Mouse (Mus musculus) T-helper 17 cell (primary cell): ENCODE results near the gene Ctsl.

ENCODE experiments used
- in situ Hi-C, 2 experiments: fragments of 300-600 bp; cut with MboI, MseI; formaldehyde crosslinking; loops; 1 replicate in 1 of 2; 2 replicates in 1 of 2; pipeline ENCODE4 v1.15.1; 2025; ENCODE audit warnings: high pct_unique_total_duplicates in 2 of 2

The Ctsl gene

GRCm38 (mm10) chr13:64376472-64376871 lies 5.8 kb upstream of the Ctsl start:
- in situ Hi-C loops = no loop called here

- in situ Hi-C loops = no loop called here
Measured at GRCm38 (mm10) chr13:64375160-64375559, 4.5 kb upstream of the Ctsl start.

- in situ Hi-C loops = no loop called here
Measured at GRCm38 (mm10) chr13:64373695-64374094, 3.0 kb upstream of the Ctsl start.

GRCm38 (mm10) chr13:64369805-64370172 lies 901 bp downstream of the Ctsl start:
- in situ Hi-C loops = loop anchor here (5.0 to 10.0 kb wide), 2 partner anchors 47 to 65 kb away; partner anchors contain the start of gene Cdk20 (in 1 of the 2)

- in situ Hi-C loops = loop anchor here (5.0 to 10.0 kb wide), 2 partner anchors 46 to 66 kb away; partner anchors contain the start of gene Cdk20 (in 1 of the 2)
Measured at GRCm38 (mm10) chr13:64368596-64368995, 2.1 kb downstream of the Ctsl start.

- in situ Hi-C loops = loop anchor here (5.0 to 10.0 kb wide), 2 partner anchors 45 to 67 kb away; partner anchors contain the start of gene Cdk20 (in 1 of the 2)
Measured at GRCm38 (mm10) chr13:64367615-64368014, 3.1 kb downstream of the Ctsl start.

- in situ Hi-C loops = loop anchor here (5.0 to 10.0 kb wide), 2 partner anchors 43 to 69 kb away; partner anchors contain the start of gene Cdk20 (in 1 of the 2)
Measured at GRCm38 (mm10) chr13:64365326-64365725, 5.4 kb downstream of the Ctsl start.

- in situ Hi-C loops = loop anchor here in 1 of 2 experiments (5.0 to 10.0 kb wide), 2 partner anchors 47 to 71 kb away; partner anchors contain the start of gene Cdk20
Measured at GRCm38 (mm10) chr13:64364258-64364657, 6.4 kb downstream of the Ctsl start.

GRCm38 (mm10) chr13:64362139-64362538 lies 8.6 kb downstream of the Ctsl start:
- in situ Hi-C loops = loop anchor here in 1 of 2 experiments (5.0 to 10.0 kb wide), 2 partner anchors 45 to 73 kb away; partner anchors contain the start of gene Cdk20

- in situ Hi-C loops = loop anchor here in 1 of 2 experiments (5.0 to 10.0 kb wide), 2 partner anchors 44 to 74 kb away; partner anchors contain the start of gene Cdk20
Measured at GRCm38 (mm10) chr13:64361020-64361419, 9.7 kb downstream of the Ctsl start.

- in situ Hi-C loops = loop anchor here (5.0 to 10.0 kb wide), 4 partner anchors 42 to 637 kb away; partner anchors contain the start of gene Cdk20 (in 1 of the 2)
Measured at GRCm38 (mm10) chr13:64359702-64360101, 11.0 kb downstream of the Ctsl start.

- in situ Hi-C loops = loop anchor here (5.0 kb wide), 2 partner anchors 79 to 636 kb away; no protein-coding TSS in a partner anchor
Measured at GRCm38 (mm10) chr13:64358476-64358875, 12.2 kb downstream of the Ctsl start.

GRCm38 (mm10) chr13:64357389-64357788 lies 13.3 kb downstream of the Ctsl start:
- in situ Hi-C loops = loop anchor here (5.0 kb wide), 2 partner anchors 80 to 635 kb away; no protein-coding TSS in a partner anchor

- in situ Hi-C loops = no loop called here
Measured at GRCm38 (mm10) chr13:64349474-64349873, 21.2 kb downstream of the Ctsl start.

- in situ Hi-C loops = no loop called here
Measured at GRCm38 (mm10) chr13:64344082-64344501, 26.6 kb downstream of the Ctsl start.

GRCm38 (mm10) chr13:64343598-64343997 lies 27.1 kb downstream of the Ctsl start:
- in situ Hi-C loops = no loop called here

- in situ Hi-C loops = loop anchor here in 1 of 2 experiments (10.0 kb wide), 1 partner anchor 519 kb away; no protein-coding TSS in a partner anchor
Measured at GRCm38 (mm10) chr13:64335546-64336132, 35.1 kb downstream of the Ctsl start.

GRCm38 (mm10) chr13:64333102-64333501 lies 37.6 kb downstream of the Ctsl start:
- in situ Hi-C loops = loop anchor here in 1 of 2 experiments (10.0 kb wide), 1 partner anchor 522 kb away; no protein-coding TSS in a partner anchor

GRCm38 (mm10) chr13:64332321-64332720 lies 38.4 kb downstream of the Ctsl start:
- in situ Hi-C loops = loop anchor here in 1 of 2 experiments (10.0 kb wide), 1 partner anchor 522 kb away; no protein-coding TSS in a partner anchor

GRCm38 (mm10) chr13:64322561-64323281 lies 48.0 kb downstream of the Ctsl start:
- in situ Hi-C loops = loop anchor here (5.0 to 25.0 kb wide), 2 partner anchors 45 to 790 kb away; partner anchors contain the start of gene Mfsd14b (in 2 of the 2)

GRCm38 (mm10) chr13:64320334-64320733 lies 50.4 kb downstream of the Ctsl start:
- in situ Hi-C loops = loop anchor here (5.0 to 25.0 kb wide), 2 partner anchors 47 to 792 kb away; partner anchors contain the start of gene Mfsd14b (in 2 of the 2)
